Mouse (Mus musculus) layer of hippocampus, postnatal 36 days (tissue): ENCODE data around the gene Chmp5. TPM values are rescaled to one million over a fixed set of nuclear protein-coding genes. Genes with fewer than 3 reads are reported as not detected.

Experiments used
- DNase-seq, 2 experiments: peaks; one replicate each; pipeline ENCODE4 v3.0.0; 2022
- total RNA-seq, 2 experiments: library from RNA; stranded (reverse); gene quantifications; 2 replicates each; pipeline ENCODE4 v1.2.3; 2021

Chmp5 gene
- total RNA-seq, 2 experiments from 2014 or later = 87.9 to 89.4 TPM

GRCm38 (mm10) chr4:40947565-40948159 lies 545 bp upstream of the Chmp5 start:
- DNase-seq = no peak

GRCm38 (mm10) chr4:40953521-40953920 lies 5.3 kb downstream of the Chmp5 start:
- no peak for DNase-seq

GRCm38 (mm10) chr4:40955942-40956341 lies 7.7 kb downstream of the Chmp5 start:
- DNase-seq = no peak

DNA sequence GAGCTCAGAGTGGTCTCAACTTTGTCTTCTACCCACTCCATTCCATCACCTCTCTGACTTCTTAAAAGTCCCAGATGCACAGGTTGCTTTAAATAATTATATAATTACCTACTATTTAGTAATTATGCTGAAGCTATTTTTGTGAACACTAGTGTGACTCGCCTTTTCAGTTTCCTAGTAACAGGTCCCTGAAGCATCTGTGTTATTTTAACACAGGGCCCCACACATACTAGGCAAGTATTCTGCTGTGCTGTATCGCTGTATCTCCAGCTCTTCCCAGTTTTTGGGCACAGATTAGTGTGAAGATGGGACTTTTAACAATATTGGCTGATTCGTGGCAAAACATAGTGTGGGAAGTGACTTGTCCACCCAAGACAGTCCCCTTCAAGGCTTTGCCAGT lies 15.3 kb downstream of the Chmp5 start:
- DNase-seq = no peak

- DNase-seq = no peak
Measured at GRCm38 (mm10) chr4:40969161-40969560, 21.0 kb downstream of the Chmp5 start.

DNA sequence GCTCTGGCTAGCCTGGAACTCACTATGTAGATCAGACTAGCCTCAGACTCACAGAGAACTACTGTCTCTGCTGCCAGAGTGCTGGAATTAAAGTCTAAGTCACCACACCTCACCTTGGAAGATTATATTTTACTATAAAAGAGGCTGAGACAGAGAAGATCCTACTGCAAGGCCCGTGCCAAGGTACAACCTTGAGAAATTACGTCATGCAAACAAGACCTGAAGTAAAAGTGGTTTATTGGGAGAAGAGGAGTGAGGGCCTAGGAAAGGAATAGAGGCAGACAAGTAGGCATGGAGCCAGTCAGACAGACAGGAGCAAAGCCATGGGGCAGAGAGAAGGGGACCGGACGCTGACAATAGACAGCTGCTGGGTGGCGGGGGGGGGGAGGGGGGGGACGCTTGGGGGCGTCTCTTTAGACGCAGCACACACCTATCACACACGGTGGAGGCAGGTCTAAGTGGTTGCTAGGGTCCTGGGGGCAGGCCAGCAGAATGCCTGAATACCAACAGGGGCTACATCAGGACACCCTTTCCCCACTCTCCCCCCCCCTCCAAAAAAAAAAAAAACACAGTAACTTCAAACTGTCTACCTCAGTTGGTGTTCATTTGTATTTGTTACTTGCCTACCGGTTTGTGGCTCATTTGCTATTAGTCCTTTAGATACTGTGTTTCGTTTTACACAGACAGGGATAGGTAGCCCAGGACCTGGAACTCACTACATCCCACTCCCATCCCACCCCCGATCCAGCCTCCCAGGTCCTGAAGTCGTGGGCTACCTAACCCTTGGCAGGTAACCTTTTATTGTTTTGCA lies 21.8 kb downstream of the Chmp5 start:
- DNase-seq = no peak

GRCm38 (mm10) chr4:40970592-40970841 lies 22.3 kb downstream of the Chmp5 start:
- DNase-seq = no peak

GRCm38 (mm10) chr4:40970842-40971701 lies 22.9 kb downstream of the Chmp5 start, which contains the start of gene Nfx1:
Gene Nfx1, plus strand, starts transcription at chr4:40970906.
- peak; percentile 94 for DNase-seq

DNA sequence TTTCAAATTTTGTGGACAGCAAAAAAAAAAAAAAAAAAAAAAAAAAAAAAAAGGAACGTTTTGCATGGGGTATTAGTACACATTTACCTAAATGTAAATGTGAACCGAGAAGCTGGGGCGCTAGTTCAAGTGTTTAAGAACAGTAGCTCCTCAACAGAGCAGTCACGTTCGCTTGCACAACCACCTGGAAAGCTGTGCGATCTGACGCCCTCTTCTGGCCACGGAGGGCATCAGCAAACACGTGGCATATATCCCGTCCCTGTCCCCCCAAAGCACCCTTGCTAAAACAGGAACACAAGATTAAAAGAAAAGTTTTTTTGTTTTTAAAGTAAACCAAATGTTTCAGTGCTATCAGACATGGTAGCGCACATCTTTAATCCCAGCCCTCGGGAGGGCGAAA lies 23.5 kb downstream of the Chmp5 start:
- DNase-seq = no peak

DNA sequence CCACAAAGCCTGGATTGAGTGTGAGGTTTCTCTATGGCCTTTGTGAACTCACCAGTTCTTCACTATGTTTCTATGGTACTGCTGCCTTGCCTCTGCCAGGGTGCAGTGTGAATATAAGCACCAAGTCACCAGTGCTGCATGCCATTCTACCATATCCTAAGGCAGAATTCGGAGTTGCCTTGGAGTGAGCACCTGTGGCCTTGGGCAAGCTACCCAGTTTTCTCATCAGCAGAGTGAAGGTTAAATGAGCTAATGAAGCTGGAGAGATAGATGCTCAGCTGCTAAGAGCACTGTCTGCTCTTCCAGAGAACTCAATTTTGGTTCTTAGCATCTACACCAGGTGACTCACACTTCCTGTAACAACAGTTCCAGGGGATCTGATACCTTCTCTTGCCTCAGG lies 25.8 kb downstream of the Chmp5 start:
- DNase-seq = no peak

- DNase-seq = no peak
Measured at GRCm38 (mm10) chr4:40975678-40976077, 27.5 kb downstream of the Chmp5 start.

- DNase-seq = no peak
Measured at GRCm38 (mm10) chr4:40976651-40977050, 28.4 kb downstream of the Chmp5 start.

GRCm38 (mm10) chr4:40979430-40979829 lies 31.2 kb downstream of the Chmp5 start:
- DNase-seq = no peak

DNA sequence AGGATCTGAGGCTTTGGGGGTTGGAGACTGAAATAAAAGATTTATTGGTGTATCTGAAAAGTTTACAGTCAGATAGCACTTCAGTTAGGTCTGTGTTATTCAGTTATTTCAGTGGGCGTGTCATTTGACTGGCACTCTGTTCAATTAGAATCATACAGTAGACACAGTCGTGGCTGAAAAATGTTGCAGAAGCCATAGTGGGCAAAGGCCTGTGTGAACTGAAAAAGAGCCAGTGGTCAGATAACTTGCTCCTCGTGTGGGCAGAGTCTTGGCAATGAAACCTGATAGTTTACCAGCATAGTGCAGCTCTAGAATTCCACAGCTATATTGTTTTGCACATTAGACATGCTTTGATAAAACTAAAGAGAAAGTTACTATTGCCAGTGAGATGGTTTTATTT lies 34.3 kb downstream of the Chmp5 start:
- DNase-seq = no peak

DNA sequence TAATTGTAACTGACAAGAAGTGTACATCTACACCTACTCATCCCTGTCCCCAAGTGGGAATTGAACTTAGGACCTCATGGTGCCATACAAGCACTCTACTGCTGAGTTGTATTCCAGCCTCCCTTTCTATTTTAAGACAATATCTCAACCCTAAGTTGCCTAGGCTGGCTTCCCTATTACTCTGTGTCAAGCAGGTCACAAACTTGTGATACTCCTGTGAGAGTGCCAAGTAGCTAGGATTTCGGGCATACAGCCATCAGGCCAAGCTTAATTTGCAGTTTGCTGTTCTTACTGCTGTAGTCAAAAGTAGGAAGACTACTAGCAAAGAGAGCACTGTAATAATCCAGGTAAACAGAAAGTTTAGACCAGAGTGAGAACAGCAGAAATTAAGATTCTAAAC lies 35.5 kb downstream of the Chmp5 start:
- no peak for DNase-seq

GRCm38 (mm10) chr4:40989633-40990032 lies 41.4 kb downstream of the Chmp5 start:
- no peak for DNase-seq

DNA sequence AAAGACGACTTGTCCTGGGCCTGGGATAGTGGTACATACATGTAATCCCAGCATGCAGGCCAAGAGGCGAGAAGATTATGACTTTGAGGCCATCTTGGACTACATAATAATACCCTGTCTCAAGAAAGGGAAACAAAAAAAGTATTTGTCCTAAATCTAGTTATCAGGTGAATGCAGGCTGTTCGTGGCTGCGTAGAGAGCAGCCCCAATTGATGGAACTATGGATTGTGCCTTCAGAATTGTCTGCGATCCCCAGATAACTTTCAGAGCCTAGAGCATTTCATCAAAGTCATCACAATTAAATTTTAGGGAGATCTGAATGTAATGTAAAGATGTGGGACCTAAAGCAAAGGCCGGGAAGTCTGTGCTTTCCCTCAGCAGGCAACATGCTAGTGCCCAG lies 48.1 kb downstream of the Chmp5 start:
- no peak for DNase-seq

GRCm38 (mm10) chr4:40997916-40998315 lies 49.7 kb downstream of the Chmp5 start:
- DNase-seq = no peak

DNA sequence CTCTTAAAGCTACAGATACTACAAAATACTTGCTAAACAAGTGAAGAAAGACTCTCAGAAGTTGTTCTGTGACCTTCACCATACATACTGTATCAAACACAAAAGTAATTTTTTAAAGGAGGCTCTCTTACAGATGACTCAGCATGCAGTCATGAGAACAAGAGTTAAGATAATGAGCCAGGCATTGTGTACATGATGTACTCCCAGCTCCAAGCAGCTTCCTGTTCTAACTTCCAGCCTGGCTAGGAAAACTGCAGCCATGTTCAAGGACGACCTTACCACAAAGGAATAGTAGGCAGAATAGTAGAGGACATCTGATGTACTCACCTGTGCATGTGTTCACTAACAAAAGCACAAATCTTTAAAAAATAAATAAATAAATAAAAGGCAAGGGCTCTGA lies 52.1 kb downstream of the Chmp5 start:
- DNase-seq = no peak

- no peak for DNase-seq
Measured at GRCm38 (mm10) chr4:41000842-41001639, 52.8 kb downstream of the Chmp5 start.

DNA sequence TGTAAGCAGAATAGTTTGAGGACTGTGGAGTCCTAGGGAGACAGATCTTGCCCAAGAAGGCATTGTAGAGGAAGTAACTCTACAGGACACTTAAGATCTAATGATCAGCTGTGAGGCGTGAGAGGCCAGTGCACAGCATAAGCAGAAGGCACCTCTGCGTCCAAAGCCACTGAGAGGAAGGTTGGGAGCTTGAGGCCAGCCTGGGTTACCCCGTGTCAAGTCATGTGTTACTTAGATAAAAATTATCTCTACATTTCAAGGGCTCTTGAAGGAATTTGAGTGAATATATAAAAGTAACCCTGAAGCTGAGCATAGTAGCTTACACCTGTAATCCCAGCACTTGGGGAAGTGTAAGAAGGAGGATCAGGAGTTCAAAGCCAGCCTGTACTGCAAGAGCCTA lies 65.1 kb downstream of the Chmp5 start:
- DNase-seq = no peak
